Mouse (Mus musculus) megakaryocyte, embryonic 14.5 days (primary cell): ENCODE measurements around the gene Cachd1.

Experiments
- FLI1 ChIP-seq: IDR thresholded peaks from 2 replicates; pipeline ENCODE4 v1.6.1; 2012; ENCODE audit warnings: low read length, inconsistent platforms, mixed read lengths
- GATA1 ChIP-seq: IDR thresholded peaks from 3 replicates; pipeline ENCODE4 v1.6.1; 2012; ENCODE audit warnings: mixed read lengths, low read length, inconsistent platforms, borderline replicate concordance

DNA sequence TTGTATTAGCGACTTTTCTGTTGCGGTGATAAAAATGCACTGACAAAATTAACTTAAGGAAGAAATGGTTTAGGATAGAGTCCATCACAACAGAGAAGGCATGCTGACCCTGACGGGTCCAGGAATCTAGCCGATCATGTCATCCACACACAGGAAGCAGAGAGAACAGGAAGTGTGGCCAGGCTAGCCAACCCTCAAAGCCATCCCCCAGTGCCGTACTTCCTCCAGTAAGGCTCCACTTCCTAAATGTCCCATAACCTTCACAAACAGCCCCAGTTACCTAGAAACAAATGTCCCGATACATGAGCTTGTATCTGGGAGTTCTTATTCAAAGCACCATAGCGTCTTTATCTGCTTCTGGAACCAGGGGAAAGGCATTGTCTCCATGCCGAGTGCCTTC lies 32.9 kb upstream of the Cachd1 start:
- TF ChIP-seq GATA1 (no peak), FLI1 (no peak)
